Mouse (Mus musculus): ENCODE measurements around the gene Zfp653.
"Not testable (repeated sequence)": the region's sequence is repeated elsewhere in the genome, so short reads cannot be mapped to it uniquely, and the experiment has no call there.

Zfp653 gene

DNA sequence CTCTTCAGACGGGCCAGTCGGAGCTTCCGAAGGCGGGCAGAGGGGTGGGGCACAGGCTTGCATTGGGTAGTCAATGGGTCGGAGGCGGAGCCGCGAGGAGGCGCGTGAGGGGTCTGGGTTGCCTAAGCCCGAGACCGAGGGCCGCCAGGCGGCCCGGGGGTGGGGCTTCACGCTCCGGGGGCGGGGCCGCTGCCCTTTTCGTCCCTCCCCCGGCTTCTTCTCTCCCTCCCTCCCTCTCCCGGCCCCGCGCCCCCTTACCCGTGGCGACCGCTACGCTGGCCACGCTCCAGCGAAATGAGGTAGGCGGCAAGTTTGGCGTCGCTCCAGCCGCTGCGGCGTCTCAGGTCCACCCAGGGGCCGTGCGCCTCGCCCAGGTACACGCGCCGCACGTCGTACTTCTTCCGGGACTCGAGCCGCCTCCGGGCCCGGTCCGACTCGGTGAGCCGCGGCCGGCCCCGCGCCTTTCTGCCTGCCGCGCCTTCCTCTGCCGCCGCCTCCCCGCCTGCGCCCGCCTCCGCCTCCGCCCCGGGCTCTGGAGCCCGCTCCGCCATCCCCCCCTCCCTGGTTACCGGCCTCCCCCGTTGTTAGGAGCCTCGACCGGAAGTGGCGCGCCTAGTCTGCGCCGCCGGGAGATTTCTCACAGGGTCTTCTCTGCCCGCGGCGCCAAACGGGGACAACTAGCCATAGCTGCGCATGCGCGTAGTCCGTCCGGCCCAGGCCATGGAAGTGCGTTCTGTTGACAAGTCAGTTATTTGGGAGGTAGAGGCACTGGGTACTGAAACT lies at the start of gene Zfp653, which contains the start of gene Gm49318:
Gene Zfp653 (minus strand): TSS at position 586 of the 783 bp plus-strand sequence.
Gene Gm49318 (minus strand): TSS at position 469 of the 783 bp plus-strand sequence.
- DNase-seq (ENCODE audit: low spot score in 2 of 2), result peak; percentile 97 to 98

- DNase-seq (ENCODE audit: low spot score in 2 of 2), result peak; percentile 52 to 54
Measured at GRCm38 (mm10) chr9:22119543-22119942, 48.4 kb upstream of the Zfp653 start.

GRCm38 (mm10) chr9:22117754-22118456 lies 46.7 kb upstream of the Zfp653 start:
- peak; percentile 36 to 46 for DNase-seq (ENCODE audit: low spot score in 2 of 2)

DNA sequence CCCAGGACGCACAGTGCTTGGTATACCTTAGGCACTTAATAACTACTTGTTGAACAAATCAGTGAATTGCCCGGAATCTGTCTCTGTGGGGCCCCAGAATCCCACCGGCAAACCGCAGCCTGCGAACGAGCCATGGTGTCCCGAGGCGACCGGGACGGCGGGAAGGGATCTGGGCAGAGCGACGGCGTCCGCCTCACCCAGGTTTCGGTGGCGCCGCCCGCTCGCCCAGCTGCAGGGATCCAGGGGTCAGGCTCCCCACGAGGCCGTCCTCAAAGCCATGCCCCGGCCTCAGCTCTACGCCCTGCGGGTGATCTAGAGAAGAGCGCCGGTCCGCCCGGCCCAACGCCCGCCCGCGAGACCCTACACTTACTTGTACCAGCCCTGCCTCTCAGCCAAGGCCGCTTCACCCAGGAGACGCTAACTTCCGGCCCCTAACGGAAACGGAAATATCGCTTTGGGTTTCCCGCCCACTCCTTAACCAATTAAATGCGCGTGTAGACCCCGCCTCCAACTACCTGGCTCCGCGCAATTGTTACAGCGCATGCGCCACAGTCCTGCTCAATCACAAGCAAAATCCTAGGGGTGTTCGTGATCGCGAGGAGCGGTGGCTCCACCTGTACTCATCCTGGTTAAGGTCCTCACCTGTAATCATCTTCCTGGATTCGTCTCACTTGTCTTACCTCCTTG lies 45.7 kb upstream of the Zfp653 start, which contains the start of gene Elof1:
Gene Elof1 (minus strand): TSS at position 433 of the 687 bp plus-strand sequence.
- DNase-seq (ENCODE audit: low spot score in 2 of 2), result peak; percentile 94 to 96

GRCm38 (mm10) chr9:22116086-22116485 lies 44.9 kb upstream of the Zfp653 start:
- peak in 1 of 2 experiments; percentile 15 for DNase-seq (ENCODE audit: low spot score in 2 of 2)

DNA sequence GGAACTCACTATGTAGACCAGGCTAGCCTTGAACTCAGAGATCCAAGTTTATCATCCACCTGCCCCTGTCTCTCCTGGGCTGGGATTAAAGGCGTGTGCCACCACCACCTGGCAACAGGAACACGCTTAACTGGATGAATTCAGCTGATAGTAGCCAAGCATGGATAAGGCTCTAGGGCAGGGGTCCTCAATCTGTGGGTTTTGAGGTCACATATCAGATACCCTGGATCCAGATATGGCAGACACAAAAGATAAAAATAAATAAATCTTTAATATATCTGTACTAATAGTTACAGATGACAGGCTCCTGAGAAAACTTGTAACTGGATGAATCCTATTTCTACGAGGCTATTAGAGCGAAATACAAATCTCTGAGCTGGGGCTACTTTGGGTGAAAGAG lies 44.5 kb upstream of the Zfp653 start:
- DNase-seq (ENCODE audit: low spot score in 2 of 2), result no peak

GRCm38 (mm10) chr9:22108194-22108593 lies 37.0 kb upstream of the Zfp653 start:
- no peak for DNase-seq (ENCODE audit: low spot score in 2 of 2)

GRCm38 (mm10) chr9:22099922-22100321 lies 28.7 kb upstream of the Zfp653 start:
- no peak for DNase-seq (ENCODE audit: low spot score in 2 of 2)

DNA sequence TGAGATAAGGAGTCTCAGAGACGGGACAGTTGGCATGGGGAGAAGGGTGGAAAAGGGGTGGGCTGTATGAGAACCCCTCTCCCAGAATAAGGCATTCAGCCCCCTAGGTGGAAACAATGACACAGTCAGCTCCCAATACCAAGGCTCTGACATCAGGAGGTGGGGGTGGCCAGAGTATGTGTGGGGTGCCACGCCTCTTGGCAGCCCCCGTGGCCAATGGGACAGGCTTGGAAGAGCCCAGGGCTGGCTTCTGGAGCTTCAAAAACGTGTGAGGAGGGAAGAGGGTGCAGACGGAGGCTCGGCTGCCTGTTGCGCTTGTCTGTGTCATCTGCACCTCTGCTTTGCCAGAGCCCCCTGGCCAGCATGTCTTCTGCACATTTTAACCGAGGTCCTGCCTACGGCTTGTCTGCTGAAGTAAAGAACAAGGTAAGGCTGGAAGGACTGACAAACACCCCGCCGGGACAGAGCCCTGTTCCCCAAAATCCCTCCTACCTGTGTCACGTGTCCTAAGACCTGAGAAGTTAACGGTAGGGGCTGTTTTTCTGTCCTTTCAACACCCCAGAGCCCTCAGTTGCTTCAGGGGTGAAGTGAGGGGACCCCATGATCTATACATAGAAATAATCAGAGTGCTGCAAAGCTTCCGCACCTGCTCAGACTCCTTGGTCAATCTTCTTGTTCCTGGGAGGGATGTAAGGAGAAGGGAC lies 28.0 kb upstream of the Zfp653 start, which contains the start of gene Cnn1:
Gene Cnn1 (plus strand): TSS at position 224 of the 704 bp plus-strand sequence.
- DNase-seq (ENCODE audit: low spot score in 2 of 2), result no peak

GRCm38 (mm10) chr9:22095854-22096307 lies 24.7 kb upstream of the Zfp653 start:
- DNase-seq (ENCODE audit: low spot score in 2 of 2), result peak; percentile 81 to 82

- DNase-seq (ENCODE audit: low spot score in 2 of 2), result no peak
Measured at GRCm38 (mm10) chr9:22092746-22093145, 21.6 kb upstream of the Zfp653 start.

DNA sequence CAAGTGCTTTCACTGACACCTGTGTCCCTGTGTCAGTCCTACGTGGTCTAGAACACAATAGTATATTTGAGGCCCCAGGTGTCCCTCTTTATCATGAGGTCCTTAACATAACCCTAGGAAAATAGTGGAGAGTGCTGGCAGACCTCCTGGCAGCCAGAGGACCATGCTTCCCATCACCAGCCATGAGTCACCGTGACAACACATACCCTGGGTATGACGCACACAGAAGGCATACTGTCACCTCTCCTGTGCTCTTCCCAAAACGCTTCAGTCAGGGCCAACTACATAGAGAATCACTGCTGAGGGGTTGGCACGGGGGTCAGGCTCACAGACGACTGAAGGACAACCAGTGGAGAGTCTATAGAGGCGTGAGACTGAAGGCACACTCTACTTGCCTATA lies 18.8 kb upstream of the Zfp653 start:
- DNase-seq (ENCODE audit: low spot score in 2 of 2), result no peak

- DNase-seq (ENCODE audit: low spot score in 2 of 2), result no peak
Measured at GRCm38 (mm10) chr9:22089281-22089680, 18.1 kb upstream of the Zfp653 start.

GRCm38 (mm10) chr9:22087034-22087618 lies 15.9 kb upstream of the Zfp653 start:
- DNase-seq (ENCODE audit: low spot score in 2 of 2), result no peak

DNA sequence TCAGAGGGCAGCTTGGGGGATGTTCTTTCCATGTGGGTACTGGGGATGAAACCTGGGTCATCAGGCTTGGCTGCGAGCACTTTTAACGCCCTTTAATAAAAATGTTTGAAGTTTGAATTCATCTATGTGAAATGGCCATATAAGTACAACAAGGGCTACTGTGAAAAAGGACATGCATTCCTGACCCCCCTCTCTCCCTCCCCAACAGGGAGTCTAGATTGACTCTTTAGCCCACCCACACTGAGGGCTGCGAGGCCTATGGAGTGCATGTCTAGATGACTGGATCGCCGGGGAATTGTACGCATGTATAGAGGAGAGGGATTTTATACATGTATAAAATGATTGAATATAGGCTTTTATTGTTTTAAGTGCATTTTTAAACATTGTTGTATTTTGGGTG lies 14.8 kb upstream of the Zfp653 start:
- no peak for DNase-seq (ENCODE audit: low spot score in 2 of 2)

DNA sequence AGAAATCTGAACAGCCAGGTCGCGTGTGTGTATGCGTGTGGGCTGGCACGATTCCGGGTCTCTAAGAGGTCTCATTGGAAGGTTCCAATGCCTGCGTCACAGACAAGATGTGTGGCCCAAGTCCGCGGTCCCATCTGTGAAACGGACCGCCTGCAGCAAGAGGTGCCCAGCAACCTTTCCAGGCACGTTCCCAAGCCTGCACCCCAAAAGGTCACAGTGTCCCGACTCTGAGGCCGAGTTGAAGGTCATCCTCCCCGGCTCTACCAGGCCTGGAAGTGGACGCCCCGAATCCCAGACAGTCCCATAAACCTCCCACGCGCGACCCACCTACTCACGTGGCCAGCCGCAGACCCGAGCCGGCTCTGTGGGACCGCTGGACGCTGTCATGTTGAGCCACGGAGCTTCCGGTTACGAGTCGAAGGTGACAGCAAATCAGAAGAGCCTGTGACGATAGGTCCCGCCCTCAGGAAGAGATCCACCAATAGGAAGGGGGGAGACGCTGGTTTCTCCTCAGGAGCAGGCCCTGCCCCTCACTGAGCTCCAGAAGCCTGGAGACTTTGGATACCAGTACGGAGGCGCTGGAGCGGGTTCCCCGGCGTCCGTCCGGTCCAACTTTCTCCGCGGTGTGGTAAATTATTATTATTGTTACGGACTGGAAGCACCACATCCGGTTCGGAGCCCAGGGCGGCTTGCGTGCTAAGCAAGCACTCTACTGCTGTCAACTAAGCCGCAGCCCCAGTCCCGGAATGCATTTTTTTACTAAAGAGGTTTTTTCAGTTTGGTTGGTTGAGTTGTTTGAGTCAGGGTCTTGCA lies 14.1 kb upstream of the Zfp653 start, which contains the start of gene Ecsit:
Gene Ecsit (minus strand): TSS at position 417 of the 813 bp plus-strand sequence.
- DNase-seq (ENCODE audit: low spot score in 2 of 2), result peak; percentile 97 to 98

GRCm38 (mm10) chr9:22084667-22085021 lies 13.5 kb upstream of the Zfp653 start:
- DNase-seq (ENCODE audit: low spot score in 2 of 2), result no peak

DNA sequence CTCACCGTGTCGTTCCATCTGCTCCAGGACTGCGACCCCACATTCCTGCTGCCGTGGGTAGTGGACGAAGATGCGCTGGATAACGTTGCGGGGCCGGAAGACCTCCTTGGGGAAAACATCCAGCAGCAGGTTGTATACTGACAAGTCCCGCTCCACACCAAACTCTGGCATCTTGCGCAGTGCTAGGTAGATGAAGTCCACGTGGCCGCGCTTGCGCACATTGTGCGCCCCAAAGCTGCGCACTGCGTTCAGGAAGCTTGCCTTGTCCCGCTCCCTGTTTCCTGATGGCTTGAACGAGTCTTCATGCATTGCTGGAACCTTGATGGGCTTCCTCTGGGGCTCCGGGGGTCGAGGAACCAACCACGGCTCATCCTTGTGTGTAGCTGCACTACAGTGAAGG lies 5.0 kb upstream of the Zfp653 start:
- no peak for DNase-seq (ENCODE audit: low spot score in 2 of 2)

DNA sequence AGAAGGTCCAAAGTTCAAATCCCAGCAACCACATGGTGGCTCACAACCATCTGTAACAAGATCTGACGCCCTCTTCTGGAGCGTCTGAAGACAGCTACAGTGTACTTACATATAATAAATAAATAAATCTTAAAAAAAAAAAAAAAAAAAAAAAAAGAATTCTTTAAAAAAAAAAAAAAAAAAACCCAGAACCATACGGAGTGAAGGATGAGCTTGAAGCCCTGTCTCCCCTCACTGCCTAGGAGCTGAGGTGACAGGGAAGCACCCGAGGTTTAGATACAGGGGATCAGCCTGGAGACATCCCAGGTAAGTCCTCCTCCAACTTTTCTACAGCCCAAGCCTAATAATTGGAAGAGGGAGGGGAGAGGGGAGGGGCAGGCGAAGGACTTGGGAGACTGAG lies 4.6 kb upstream of the Zfp653 start:
- not testable (repeated sequence) for DNase-seq (ENCODE audit: low spot score in 2 of 2)

DNA sequence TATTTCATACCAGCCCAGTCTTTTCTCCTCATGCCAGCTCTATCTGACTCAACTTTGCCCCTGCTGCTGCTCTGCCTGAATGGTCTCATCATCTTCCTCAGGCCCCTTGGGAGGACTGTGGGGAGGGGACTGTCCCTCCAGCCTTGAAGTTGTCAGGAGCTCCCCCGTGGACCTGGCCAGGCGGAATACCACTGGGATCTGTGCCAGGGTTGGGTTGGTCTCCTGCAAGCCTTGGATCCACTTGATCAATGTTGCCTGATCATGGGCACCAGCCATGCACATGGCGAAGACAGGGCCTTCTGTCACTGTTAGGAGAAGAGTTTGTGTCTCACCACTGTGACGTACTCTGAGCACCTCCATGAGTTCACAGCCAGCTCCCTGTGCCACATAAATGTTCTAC lies 1.1 kb upstream of the Zfp653 start:
- DNase-seq (ENCODE audit: low spot score in 2 of 2), result no peak
